Mouse (Mus musculus): Measurements from ENCODE around the gene Adgb.
"Not testable (repeated sequence)": the region's sequence is repeated elsewhere in the genome, so short reads cannot be mapped to it uniquely, and the experiment has no call there.

The Adgb gene

DNA sequence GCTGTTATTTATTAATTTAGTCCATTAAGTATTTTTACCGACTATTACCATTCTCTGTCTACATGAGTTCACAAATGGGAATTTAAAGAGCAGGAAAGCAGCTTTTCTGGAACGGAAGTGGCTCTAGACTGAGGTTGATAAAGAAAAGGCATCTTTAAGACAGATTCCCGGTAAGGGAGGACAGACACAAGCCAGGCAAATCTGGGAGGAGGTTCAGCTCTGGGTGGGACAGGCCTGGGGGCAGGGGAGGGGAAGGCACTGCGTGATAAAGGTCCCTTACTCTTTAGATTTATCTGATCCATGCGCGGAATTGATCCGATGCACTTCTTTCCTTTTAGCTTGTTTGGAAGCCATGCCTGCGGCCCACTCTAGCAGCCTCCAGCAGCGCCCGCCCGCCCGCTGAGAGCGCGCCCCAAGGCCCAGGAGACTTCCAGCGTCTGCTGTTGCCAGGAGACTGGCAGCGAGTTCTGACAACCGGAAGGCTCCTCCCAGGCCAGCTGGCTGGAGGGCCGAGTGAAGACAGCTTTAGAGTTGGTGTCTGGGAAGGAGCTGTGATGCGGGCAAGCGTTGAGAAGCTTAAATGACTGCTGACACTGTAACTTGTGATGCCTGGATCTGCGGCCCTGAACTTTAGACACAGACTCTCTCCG is at the start of gene Adgb:
Adgb (minus strand) TSS at position 366 of the 650 bp plus-strand sequence.
- peak; percentile 34 for DNase-seq (ENCODE audit: low spot score)

DNA sequence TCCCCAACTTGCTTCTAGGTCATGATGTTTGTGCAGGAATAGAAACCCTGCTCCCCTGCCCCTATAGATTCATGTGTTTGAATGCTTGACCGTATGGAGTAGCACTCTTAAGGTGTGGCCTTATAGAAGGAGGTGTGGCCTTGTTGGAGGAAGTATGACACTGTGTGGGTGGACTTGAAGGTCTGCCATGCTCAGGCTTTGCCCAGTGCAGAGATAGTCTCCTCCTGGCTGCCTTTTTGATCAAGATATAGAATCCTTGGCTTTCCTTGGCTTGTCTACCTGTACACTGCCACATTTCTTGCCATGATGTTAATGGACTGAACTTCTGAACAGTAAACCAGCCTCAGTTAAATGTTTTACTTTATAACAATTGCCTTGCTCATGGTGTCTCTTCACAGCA is 8.0 kb upstream of the Adgb start:
- DNase-seq (ENCODE audit: low spot score): no peak

DNA sequence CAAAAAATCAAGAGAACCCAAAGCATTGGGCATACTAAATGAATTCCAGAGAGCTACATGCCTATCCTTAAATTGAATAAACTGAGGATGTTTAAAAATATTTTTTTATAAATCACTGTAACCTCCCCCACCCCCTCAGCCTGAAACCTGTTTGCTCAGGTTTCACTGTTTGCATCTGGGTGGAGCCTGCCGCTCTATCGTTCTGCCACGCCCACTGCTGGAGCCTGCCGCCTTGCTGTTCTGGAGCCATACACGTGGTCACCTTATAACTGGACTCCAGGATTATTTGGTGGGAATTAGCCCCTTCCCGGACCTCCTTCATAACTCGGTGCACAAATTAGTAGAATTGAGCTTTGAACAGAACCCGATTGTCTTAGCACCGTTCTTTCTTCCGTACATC is 5.3 kb upstream of the Adgb start:
- DNase-seq (ENCODE audit: low spot score): not testable (repeated sequence)

DNA sequence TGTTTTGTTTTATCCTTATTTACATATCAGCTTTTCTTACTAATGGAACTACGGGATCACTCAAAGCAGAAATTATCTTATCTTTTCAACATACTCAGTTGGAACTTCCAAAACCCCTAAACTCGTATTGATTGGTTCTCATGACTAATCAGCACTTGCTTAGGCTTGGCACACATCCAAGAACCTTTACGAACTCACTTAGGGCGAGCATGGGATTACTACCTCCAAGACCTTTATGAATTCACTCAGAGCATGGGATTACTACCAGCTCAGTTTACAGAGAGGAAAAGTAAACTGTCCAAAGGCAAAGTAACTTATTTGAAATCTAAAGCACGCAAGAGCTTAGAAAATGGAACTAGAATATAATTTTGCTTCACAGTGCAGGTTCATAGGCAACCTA is 4.8 kb upstream of the Adgb start:
- DNase-seq (ENCODE audit: low spot score): no peak

DNA sequence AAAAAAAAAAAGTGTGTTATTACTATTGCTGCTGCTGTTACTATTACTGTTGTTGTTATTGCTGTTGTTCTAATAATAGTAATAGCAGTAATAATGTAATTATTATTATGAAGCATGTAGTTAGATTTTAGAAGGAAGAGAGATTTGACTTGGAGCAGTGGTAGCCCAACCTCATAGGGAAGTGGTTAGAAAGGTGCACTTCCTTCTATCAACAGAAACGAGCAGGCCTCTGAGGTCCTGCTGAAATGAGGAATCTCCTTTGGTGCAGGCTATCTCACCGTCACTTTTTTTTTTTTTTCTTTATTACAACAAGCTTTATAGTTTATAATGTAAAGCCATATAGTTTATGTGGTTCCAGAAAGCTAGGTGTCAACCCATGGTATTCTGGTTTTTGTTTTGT is 4.4 kb upstream of the Adgb start:
- no peak for DNase-seq (ENCODE audit: low spot score)

DNA sequence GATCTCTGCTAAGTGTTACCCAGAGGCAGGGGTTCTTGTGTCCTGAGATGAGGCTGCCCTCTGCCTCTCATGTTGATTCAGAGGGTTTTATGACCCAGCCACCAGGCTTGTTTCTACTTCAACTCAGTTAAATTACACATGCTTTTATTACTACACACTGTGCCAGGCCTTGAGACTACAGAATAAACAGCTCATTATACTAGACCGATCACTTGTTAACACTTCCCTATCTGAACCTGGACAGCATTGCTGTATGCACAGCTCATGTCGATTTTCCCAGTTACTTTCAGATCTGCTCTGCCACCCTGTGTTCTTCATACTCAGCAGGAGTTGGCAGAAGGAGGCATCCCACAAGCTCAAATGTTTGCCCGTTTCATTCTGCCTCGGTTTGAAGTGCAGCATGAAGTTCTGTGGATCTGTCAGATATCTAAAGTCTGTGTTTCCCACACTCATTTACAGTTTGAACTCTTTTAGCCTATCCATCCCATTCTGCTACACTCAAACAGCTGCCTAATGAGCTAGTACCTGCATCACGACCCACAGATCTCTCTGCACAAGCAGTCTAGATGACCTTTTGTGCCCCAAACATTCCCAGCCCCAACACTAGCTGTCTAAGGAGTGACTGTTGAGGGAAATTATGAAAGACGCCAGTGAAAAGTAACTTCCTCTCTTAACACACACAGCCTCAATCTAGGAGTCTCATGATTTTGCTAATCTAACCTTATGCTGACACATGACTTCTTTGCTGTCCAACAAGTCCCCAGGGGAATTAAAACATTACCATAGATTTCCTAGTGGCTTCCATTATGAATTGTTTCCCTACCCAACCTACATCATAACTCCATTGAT is 3.2 kb downstream of the Adgb start:
- DNase-seq (ENCODE audit: low spot score): no peak

DNA sequence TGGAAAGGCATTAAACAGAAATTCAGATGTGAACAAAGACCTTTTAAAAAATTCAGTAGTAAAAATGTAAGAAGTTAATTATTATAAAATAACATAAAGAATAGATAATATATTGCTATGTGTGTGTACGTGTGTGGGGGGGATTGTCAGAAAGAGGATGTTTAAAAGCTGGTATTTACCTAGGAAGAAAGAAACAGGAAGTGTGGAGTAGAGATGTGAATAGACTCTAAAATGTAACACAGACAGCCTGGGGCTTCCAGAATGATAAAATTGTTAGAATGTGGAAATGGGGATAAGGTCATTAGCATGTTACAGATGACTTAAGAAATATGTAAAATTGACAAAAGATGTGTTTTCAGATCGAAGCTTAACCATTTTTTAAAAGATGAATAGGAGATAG is 12.0 kb downstream of the Adgb start:
- no peak for DNase-seq (ENCODE audit: low spot score)

DNA sequence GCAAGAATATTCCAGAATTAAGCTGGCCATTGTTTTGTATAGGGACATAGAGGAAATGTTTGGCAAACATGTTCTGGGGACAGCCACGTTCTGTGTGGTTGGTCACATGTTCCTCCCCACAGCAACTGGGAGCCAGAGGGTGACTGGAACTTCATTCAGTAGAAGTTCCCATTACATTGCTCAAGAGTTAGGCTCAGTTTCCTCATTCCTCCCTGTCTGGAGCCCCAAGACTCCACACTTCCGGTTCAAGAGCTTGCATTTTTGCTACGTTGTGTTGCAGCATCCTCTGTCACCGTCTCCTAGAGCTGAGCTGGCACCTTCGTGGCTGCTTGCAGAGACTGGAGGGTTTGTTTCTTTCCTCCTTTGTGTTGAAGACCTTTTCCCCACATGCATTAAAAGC is 15.1 kb downstream of the Adgb start:
- no peak for DNase-seq (ENCODE audit: low spot score)

DNA sequence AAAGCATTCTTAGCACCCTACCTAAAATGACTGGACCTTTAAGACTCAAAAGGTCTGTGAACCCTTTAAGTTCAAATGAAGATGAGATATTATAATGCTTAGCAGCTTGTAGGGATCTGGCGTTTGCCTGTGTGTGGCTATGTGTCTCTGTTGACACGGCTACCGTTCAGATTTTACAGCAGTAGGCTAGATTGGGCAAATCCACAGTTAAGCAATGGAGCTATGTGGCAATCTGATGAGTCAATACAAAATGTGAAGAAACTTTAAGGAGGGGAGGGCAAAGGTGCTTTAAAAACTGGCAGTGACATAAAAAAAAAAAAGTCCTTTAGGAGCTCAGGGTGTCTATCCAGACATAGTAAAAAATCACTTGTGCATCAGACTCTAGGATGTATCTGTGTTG is 23.1 kb downstream of the Adgb start:
- no peak for DNase-seq (ENCODE audit: low spot score)

DNA sequence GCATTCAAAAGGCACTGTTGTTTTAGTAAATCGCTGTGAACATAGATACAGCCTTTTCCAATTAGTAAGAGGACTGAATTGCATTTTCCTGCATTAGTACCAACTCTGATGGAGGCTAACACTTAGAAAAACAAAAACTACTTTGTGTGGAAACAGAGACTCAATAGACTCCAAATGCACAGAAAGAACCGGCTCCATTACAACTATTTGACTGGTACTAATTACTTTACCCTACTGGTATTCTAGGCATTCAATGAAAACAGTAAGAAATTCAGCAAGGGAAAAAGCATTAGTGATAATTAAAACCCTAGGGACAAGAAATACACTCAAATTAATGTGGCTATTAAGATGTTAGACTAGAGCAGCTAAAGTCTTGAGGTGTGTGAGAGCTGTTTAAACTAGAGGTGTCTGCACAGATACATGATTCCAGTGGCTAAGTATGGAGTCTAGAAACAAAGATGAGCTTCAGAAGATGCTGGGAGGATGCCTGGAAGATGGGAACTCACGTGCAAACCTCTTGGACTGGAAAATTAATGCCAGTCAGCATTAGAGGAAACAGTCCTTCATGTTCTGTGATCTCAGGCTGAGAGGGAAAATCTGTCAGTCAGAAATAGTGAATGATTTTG is 27.2 kb downstream of the Adgb start:
- no peak for DNase-seq (ENCODE audit: low spot score)

DNA sequence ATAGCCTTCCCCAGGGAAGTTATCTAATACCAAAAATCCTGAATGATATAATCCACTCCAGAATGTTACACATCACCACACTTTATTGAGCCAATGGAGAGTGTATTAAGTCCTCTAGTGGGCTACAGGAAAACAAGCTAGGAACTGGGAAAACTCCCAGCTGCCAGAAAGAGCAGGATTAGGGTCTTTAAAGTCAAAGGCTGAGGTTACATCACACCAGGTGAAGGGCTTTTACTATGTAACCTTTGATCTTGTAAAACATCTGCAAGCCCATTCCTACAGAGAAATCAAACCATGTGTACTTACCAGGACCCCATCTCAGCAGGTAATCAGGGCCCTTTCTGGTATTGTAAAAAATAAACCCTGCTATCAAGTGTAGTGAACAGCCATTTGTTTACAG is 28.6 kb downstream of the Adgb start:
- no peak for DNase-seq (ENCODE audit: low spot score)

DNA sequence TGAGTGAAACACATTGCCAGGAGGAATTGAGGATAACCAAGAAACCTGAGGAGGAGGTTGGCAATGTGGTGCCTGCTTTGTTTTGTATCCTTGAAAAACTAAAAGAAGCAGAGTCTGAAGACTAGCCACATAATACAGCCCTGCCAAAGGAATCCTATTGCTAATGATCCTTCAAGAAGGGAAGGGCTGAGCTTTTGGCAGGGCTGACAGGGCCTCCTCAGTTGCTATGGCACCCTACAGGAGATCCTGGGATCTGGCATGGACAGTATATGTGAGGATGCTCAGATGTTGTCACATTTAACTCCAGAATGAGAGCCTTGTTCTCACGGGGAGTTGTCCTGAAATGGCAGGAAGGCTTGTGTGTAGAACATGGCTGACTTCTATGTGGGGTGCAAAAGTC is 37.1 kb downstream of the Adgb start:
- no peak for DNase-seq (ENCODE audit: low spot score)

DNA sequence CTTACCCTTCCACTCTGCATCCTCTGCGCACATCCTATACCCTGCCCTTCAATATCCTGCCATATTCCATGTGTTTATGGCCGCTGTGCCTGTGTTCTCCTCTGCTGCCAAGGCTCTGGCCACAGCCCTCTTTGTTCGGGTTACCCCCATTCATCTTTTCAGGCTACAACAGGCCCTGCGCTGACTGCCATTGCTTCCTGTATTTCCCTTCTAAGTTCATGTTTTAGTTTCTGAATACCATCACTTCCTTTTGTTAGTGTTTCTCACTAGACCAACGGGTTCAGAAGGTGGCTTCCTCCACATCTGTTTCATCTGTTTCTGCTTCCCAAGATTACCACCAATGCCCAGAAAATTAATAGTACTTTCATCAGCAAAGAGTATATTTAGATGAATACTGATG is 42.5 kb downstream of the Adgb start:
- no peak for DNase-seq (ENCODE audit: low spot score)

DNA sequence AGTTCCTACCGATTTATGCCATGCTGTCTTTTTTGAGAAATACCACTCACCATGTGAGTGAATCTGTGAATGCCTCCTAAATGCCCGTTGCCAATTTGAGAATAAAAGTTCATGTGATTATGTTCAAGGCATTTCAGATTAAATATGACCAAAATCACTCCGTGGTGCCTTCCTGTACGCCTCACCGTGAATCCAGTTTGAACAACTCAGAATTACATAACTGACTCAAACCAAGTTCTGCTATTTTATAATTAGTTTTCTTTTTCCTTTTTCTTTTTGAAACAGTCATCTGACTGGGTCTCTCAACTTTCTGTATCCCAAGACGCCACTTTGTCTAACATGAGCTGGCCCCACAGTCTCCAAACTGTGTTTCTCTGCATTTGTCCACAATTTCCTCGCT is 43.1 kb downstream of the Adgb start:
- DNase-seq (ENCODE audit: low spot score): no peak

DNA sequence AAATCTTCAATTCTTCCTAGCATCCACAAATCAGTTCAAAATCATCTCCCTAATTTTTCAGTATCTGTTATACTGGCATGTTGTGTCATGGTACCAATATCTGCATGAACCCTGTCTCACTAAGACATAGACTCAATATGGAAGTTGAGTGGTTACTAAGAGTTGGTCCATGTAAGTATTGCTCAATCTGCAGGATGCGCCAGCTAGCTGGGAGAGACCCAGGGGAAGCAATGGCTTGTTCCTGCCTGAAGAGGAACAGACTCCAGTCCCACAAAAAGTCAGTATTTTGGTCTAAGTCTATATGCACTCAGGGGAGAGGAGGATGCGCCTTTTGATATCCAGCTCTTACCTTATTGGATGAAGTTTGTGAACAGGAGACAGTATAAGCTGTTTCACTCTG is 47.7 kb downstream of the Adgb start:
- DNase-seq (ENCODE audit: low spot score): no peak

DNA sequence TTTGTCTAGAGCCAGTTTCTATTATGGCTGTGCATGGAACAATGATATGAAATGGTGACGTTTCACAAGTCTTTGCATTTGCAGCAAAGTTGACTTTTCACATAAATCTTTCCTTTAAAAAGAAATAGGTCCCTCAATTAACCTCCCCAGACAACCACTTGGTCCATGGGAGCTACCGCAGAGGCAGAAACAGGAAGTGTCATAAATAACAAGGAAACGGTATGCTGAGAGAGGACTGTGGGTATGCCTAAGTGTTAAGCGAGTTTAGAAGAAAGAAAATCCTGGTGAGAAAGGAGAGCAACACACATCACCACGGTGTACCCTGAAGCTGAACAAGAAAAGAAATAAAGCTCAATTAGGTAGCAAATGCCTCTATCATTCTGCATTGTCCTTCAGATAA is 61.1 kb downstream of the Adgb start:
- DNase-seq (ENCODE audit: low spot score): no peak

DNA sequence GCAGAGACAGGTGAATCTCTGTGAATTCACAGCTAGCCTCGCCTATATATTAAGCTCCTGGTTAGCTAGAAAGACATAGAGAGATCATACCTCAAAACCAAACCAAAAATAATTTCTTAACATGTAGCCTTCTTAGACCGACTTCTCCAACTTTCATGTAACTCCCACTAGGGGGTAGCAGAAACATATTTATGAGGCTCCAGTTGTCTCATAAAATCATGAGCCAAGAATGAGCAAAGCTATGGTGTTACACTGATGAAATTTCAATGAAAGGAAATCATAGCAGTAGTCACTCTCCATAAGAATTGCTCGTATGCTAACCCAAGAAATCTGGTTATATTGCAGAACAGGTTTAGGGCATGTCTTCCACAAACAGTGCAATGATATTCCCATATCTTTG is 64.0 kb downstream of the Adgb start:
- no peak for DNase-seq (ENCODE audit: low spot score)

DNA sequence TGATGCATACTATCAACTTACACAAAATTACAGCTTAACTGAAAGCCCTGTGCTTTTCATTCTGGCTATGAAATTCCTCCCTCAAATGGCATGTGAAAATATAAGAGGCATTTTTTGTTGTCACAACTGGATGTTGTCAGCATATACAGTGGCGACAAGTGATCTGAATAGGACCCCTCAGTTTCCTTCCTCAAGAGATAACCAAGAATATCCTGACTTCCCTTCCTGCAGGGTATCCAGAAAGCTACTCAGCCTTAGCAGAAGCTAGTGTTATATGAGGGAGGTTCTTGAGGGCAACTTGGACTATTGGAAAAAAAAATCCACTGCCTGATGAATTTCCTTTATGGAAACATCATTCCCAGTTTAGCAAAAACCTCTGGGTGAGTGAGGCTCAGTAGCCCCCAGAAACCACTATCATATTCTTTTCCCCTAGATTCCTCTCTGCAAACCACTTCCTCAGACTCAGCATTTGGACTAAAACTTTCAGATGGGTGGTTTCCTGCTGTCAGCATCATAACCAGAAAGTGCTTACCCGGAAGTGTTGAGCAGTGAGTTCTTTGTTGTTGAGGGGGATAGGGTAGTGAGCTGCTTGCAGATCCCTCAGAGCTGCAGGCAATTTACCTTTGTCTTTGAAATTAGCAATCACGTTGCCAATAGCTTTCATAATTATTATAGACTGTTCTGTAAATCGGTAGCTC is 76.2 kb downstream of the Adgb start:
- no peak for DNase-seq (ENCODE audit: low spot score)

DNA sequence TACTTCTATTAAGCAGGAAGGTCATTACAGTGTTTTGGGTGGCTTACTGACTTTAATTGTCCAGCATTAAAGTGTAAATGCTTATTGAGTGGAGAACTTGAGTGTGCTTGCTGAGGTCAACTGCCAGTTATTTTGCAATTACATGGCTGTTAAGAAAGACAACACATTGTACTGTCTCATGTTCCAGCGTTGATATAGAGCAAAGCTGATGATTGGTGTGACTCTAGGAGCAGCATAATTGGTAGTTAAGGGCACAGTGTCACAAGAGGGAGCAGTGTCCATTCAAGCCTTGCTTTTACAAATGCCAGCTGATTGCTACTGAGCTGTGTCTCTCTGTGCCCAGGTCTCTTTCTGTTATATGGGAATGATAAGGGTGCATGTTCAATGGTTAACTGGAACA is 97.5 kb downstream of the Adgb start:
- no peak for DNase-seq (ENCODE audit: low spot score)

DNA sequence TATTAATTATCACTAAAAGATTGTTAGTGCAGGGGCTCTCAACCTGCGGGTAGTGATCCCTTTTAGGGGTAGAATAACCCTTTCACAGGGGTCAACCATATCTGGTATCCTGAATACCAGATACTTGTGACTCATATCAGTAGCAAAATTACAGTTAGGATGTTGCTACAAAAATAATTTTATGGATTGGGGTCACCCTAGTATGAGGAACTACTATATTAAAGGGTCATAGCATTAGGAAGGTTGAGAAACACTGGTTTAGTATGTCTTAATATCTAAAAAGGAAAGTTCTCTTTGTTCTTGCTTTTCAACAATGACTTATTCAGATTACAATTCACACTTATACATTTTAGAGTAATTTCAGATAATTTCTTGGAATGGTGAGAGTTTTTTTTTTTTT is 108.1 kb downstream of the Adgb start:
- DNase-seq (ENCODE audit: low spot score): no peak

DNA sequence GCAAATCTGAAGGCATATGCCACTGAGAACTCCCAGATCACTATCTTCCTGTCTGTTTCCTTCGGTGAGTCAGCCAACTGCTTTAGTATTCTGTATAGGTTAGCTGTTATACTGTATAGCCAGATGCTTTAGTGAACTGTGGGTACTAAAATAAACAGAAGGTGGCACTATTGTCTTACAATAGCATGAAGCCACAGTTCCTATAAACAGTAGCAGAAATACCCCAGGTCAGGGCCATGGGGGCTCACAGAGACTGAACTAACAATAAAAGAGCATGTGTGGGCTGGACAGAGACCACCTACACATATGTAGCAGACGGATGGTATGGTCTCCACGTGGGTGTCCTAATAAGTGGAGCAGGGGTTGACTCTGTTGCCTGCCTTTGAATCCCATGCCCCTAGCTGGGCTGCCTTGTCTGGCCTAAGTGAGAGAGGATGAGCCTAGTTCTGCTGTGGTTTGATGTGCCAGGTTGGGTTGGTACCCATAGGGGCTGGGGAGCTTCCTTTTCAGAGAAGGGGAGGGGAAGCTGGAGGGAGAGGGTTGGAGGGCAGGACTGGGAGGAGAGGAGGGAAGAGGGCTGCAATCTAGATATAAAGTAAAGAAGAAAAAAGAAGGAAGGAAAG is 116.4 kb downstream of the Adgb start:
- no peak for DNase-seq (ENCODE audit: low spot score)

DNA sequence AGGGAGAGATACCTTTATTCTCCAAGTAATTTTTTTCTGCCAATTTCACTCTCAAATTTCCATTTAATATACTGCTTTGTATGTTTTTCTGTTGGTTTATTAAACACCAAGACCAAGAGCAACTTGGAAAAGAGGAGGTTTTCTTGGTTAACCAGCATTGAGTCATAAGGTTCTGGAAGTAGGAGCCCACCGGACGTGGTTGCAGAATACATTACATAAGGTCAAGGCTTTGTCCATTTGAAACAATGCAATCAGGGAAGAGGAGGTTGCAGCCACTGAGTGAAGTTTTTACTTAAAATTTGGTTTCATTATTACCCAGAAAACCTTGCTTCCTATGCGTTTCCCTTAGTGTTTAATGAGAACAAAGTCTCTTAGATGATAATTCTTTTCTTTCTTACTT is 119.9 kb downstream of the Adgb start:
- no peak for DNase-seq (ENCODE audit: low spot score)

All from ovary, postnatal 14 days (tissue).